Mouse (Mus musculus): ENCODE data around the gene Cdkn2d.
A peak's percentile ranks its signal among the peaks of the same experiment; 100 is the strongest.
"Not testable (repeated sequence)": the region's sequence is repeated elsewhere in the genome, so short reads cannot be mapped to it uniquely, and the experiment has no call there.

Gene Cdkn2d

GRCm38 (mm10) chr9:21316696-21317095, 25.5 kb upstream of the Cdkn2d start:
- DNase-seq = no peak

- DNase-seq = no peak
Observed at GRCm38 (mm10) chr9:21315421-21315820, 24.2 kb upstream of the Cdkn2d start.

DNA sequence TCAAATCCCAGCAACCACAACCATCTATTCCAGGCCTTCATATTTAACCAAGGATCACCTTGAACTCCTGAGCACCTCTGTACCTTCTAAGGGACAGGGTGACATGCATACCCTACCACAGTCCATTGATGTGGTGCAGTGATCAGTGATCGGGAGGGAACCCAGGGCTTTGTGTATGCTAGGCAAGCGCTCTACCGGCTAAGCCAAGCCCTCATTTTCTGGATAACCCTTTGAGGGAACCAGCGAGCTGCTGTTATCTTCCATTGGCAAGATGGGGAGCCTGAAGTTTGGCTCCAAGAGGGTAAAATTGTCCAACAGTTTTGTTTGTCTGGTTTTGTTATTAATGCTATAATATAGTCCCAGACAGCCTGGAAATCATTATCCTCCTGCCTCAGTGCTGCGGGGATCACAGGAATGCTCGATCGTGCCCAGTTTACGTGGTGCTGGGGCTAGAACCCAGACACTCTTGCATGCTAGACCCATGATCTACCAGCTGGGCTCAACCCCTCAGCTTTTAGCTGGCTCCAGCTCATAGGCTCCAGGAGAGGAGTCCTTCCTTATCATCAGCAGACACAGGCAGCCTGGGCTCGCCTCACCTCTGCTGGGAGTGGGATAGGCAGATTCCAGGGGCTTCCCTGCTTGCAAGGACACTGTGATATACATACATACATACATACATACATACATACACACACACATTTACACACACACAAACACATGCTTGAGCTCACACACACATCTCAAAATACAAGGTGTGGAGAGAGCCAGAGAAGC, 23.3 kb upstream of the Cdkn2d start:
- DNase-seq = no peak

DNA sequence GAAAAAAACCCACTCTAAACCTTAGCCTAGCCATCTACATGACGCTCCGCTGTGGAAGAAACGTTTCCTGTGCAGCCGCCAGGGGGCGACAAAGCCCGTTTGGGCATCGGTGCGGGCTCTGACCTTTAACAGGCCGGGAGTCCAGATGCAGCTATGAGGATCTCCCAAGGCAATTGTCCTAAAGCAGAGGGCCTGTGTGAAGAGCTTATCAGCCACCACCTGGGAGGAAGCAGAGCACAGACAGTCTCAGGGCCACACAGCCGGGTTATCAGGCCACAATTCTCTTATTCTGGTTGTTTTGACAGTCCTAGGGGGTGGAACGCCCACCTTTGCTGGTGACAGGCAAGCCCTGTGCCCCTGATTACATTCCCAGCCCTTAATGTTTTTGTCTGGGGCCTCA, 22.2 kb upstream of the Cdkn2d start:
- DNase-seq = peak; percentile 94 to 96

DNA sequence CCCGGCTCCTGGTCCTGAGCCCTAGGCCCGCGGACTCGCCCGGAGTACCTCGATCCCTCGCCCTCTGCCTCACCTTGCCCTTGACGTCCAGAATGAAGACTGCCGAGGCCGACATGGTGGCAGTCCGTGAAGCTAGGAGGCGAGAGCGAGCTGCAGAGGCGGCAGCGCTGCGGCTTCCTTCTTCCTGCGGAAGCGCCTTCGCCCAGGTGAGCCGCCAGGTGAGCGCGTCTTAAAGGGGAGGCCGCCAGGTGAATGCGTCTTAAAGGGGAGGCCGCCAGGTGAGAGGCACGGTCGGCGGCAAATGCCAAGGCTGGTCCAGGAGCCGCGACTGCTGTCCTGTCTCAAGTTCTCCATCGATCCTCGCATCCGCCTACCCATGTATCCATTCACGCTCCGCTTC, 20.9 kb upstream of the Cdkn2d start, which contains the start of gene Ap1m2:
Ap1m2 (minus strand) TSS at position 204 of the 400 bp plus-strand sequence.
- peak in 1 of 2 experiments; percentile 36 for DNase-seq

DNA sequence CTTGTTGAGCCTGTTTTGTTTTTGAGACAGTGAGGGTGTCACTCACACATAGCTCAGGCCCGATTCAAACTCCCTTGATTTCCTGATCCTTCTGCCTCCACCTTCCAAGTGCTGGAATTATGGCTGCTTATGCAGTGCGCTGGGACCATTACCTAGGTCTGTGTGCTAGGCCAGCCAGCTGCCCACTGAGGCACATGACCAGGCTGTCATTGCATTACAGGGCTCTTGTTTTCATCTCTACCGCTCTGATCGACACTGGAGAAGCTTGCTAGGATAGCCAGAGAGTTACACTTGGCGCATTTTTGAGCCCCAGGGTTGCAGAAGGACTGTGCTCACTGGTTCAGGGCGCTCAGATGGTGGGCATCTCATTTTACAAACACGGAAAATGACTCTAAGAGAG, 20.5 kb upstream of the Cdkn2d start:
- DNase-seq = no peak

DNA sequence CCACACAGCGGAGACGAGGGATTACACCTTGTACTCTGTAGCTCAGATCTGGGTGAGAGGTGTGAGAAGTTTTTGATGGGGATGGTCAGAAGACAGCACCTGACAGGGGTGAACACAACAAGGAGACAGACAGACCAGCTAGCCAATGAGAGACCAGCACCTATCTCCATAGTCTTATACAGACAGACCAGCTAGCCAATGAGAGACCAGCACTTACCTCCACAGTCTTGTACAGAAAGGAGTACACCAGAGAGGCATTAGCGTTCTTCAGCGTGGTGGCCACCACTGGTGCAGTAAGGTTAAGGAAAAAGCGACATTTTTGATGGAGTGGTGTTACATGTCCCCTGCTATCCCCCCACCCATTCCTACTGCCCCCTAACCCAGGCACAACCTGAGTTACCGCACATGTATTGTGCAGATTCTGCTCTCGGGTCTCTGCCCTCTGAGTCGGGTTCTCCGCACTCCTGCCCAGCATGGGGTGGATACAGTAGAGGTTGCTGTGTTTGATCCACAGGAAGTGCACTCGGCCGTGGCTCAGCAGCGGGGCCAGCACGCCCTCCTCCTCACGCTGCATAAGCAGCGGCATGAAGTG, 18.0 kb upstream of the Cdkn2d start:
- no peak for DNase-seq

DNA sequence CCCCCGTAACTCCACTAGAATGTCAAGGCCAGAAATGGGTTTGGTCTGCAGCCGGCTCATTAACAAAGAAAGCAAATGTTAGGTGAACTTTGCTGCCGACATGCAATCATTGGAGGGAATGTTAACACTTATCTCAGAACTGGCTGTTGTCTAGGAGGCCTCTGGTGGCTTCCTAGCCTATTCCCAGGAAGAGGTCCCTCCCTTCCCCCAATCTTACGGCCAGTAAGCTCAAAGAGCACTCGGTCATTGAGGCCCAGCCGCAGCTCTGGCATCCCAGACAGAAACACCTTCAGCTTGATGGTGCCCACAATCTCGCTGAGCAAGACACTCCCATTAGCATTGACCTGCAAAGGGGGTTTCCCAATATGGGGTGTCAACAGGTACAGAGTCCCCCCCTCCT, 13.9 kb upstream of the Cdkn2d start:
- DNase-seq = no peak

DNA sequence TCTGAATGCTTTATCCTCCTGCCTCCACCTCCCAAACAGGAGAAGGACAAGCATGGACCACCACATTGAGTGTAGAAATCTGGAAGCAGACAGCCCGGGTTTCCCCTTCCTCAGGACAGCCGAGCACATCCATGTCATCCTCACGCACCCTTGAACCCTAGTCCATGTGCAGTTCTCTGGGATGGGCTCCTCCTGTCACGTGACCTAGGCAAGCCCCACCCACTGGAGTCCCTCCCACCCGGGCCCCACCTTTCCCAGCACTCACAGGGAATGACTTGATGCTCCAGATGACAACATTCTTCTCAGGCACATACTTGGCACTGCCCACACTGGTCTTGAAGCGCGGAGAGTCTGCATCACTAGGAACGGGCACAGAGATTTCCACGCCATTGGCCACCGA, 7.8 kb upstream of the Cdkn2d start:
- DNase-seq = no peak

GRCm38 (mm10) chr9:21292271-21292670, 1.1 kb upstream of the Cdkn2d start:
- no peak for DNase-seq

GRCm38 (mm10) chr9:21291868-21292267, 661 bp upstream of the Cdkn2d start:
- not testable (repeated sequence) for DNase-seq

- DNase-seq = peak in 1 of 2 experiments; percentile 74
Observed at GRCm38 (mm10) chr9:21290589-21290988, 618 bp downstream of the Cdkn2d start.

- DNase-seq = no peak
Observed at GRCm38 (mm10) chr9:21289337-21289671, 1.9 kb downstream of the Cdkn2d start.

DNA sequence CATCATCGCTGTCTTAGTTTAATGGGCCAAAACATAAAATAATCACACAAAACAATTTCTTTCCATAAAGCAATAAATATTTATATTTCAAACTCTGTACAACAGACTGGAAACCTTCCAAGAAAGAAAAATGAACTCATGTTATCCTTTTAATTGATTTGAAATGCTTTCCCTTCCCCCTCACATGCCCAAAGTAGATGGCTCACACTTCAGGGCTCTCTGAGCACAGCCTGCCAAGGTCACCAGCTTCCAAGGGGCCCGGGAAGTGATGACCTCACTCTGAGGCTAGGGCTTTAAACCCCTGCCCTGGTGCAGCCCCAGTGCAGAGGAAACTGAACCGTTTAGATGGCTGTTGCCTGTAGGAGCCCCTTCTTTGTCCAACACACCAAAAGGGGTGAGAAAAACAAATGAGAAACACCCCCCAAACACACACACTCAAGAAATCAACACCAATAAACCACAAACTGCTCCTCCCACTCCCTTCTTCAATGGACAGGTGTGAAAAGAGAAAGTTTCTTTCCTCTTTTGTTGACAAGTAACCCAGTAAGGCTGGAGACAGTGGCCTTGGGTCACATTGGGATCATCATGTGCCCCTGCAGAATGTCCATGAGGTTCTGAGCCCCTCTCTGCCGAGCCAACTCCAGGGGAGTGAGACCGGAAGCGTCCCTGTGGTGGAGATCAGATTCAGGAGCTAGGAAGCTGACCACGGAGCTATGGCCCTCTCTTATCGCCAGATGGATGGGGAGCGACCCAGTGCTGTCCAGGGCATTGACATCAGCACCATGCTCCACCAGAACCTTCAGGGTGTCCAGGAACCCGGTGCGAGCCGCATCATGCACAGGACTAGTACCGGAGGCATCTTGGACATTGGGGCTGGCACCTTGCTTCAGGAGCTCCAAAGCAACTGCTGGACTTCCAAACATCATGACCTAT, 2.5 kb downstream of the Cdkn2d start:
- DNase-seq = no peak

- DNase-seq = peak; percentile 97 to 98
Observed at GRCm38 (mm10) chr9:21287571-21288402, 3.4 kb downstream of the Cdkn2d start, which contains the start of gene Kri1. TSS of gene Kri1 (minus strand) at chr9:21287969.

- DNase-seq = no peak
Observed at GRCm38 (mm10) chr9:21286753-21287152, 4.5 kb downstream of the Cdkn2d start.

DNA sequence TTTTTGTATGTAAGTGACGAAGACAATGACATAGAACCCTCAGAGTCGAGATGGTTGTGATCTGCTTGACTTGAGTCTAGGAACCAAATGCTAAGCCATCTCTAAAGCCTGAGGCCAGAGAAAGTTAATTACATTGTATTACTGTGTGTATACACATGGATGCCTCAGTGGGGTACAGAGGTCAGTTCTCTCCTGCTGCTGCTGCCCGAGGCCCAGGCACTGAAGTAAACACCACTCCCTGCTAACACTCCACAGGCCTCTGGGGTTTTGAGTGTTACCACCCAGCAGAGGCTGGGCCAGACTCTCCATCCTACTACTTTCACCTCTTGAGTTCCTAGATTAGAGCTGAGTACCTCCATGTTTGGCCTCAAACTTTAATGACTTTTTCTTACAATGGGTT, 7.2 kb downstream of the Cdkn2d start:
- DNase-seq = no peak

GRCm38 (mm10) chr9:21283591-21283990, 7.6 kb downstream of the Cdkn2d start:
- no peak for DNase-seq

- DNase-seq = no peak
Observed at GRCm38 (mm10) chr9:21277776-21278175, 13.4 kb downstream of the Cdkn2d start.

GRCm38 (mm10) chr9:21276307-21276706, 14.9 kb downstream of the Cdkn2d start:
- DNase-seq = no peak

GRCm38 (mm10) chr9:21275727-21276126, 15.5 kb downstream of the Cdkn2d start:
- DNase-seq = no peak

GRCm38 (mm10) chr9:21275013-21275710, 16.0 kb downstream of the Cdkn2d start:
- no peak for DNase-seq
